Mouse (Mus musculus) bone marrow macrophage, adult 2 months (primary cell): ENCODE results near the gene A130010J15Rik.

ENCODE experiments used
- CTCF ChIP-seq: IDR thresholded peaks from 2 replicates; pipeline ENCODE4 v1.5.1; 2012; ENCODE audit warnings: low read depth, mild to moderate bottlenecking, low read length, moderate library complexity
- POLR2A ChIP-seq: IDR thresholded peaks from 2 replicates; pipeline ENCODE4 v1.6.1; 2012; ENCODE audit warnings: mild to moderate bottlenecking, low read depth, low read length, borderline replicate concordance

DNA sequence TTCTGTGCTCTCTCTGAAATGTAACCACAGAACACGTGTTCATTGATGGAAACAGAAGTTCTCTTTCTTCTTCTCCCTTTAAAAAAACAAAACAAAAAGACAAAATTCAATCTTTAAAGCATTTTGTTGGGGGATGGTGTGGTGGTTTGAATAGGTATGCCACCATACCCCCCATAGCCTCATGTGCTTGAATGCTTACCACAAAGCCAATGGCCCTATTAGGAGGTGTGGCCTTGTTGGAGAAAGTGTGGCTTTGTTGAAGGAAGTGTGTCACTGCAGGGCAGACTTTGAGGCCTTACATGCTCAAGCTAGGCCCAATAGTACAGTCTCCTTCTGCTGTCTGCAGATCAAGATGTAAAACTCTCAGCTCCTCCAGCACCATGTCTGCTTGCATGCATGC lies 21.4 kb upstream of the A130010J15Rik start:
- TF ChIP-seq CTCF: no peak
- TF ChIP-seq POLR2A: no peak
